Mouse (Mus musculus) regulatory T cell (primary cell): ENCODE results near the gene Enpp1.

Experiments
- in situ Hi-C: fragments of 300-600 bp; cut with MboI, MseI; formaldehyde crosslinking; loops from one replicate; pipeline ENCODE4 v1.15.1; 2025; ENCODE audit warnings: high pct_unique_total_duplicates

Enpp1 gene

DNA sequence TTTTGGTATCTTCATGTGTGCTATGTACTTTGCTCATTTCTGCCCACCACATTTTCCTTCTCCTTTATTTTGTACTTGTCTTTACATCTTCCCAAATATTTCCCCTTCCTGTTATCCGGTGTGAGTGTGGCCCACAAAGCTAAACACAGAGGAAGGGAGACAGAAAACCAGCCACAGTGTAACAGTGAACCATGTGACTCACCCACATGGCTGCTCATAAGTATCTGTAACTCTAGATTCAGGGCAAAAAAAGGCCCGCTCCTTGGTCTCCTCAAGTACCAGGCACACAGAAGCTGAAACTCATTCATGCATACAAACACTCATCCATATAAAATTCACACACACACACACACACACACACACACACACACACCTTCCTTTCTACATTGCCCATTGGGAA, 108.9 kb downstream of the Enpp1 start:
- in situ Hi-C loops, result loop anchor here (25.0 kb wide), 2 partner anchors 216 to 416 kb away; no protein-coding TSS in a partner anchor

DNA sequence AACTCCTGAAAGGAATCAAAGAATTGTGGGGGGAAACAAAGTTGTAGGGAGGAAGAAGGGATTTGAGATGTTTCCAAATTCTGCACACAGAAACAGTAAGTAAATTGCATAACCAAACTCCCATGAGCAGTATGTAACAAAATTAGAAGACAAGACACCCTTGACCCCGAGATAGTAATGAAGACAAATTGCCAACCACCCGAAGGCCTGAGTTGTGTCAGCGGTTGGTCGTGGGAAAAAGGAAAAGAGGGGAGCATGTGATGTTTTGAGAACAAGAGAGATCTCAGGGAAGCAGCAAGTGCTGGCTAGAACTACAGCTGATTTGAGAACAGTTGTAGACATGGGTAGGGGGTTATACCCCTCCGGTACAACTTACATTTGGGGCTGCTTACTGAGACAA, 112.2 kb downstream of the Enpp1 start:
- in situ Hi-C loops, result loop anchor here (25.0 kb wide), 2 partner anchors 213 to 413 kb away; no protein-coding TSS in a partner anchor

- in situ Hi-C loops, result no loop called here
Measured at GRCm38 (mm10) chr10:24598693-24599092, 113.3 kb downstream of the Enpp1 start.

DNA sequence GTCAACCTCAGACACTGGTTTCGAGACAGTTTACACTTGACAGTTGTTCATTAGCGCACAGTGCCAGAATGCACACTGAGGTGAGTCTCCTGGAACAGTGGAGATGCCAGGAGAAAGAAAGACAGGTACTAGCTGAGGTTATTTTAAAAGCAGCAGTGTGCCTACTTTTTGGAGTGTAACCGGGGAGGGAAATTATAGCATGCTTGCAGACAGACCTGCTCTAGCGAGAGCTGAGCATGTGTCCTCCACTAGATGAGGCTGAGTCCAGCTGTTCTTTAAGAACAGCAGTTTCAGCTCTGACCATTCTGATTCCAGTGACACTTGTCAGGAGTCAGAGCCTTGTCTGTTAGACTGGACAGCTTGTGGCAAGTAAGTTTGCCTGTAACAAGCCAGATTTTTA, 114.2 kb downstream of the Enpp1 start:
- in situ Hi-C loops, result no loop called here

GRCm38 (mm10) chr10:24596869-24597339, 115.1 kb downstream of the Enpp1 start:
- in situ Hi-C loops, result no loop called here

GRCm38 (mm10) chr10:24596003-24596868, 115.7 kb downstream of the Enpp1 start:
- in situ Hi-C loops, result no loop called here

DNA sequence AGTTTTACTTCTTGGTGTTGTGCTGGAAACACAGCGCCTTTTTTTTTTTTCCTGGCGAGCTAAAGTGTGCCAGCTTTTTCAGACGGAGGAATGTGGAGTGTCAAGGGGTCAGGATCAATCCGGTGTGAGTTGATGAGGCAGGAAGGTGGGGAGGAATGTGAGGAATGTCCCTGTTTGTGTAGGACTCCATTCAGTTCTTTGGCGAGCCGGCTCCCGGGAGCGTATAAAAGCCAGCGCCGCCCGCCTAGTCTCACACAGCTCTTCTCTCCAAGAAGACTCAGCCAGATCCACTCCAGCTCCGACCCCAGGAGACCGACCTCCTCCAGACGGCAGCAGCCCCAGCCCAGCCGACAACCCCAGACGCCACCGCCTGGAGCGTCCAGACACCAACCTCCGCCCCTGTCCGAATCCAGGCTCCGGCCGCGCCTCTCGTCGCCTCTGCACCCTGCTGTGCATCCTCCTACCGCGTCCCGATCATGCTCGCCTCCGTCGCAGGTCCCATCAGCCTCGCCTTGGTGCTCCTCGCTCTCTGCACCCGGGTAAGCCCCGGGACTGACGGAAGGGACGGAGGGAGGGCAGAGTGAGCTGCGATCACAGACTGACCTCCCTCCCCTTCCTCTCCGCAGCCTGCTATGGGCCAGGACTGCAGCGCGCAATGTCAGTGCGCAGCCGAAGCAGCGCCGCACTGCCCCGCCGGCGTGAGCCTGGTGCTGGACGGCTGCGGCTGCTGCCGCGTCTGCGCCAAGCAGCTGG, 116.5 kb downstream of the Enpp1 start, which contains the start of gene Ccn2:
TSS of gene Ccn2 (plus strand) at position 193 of the 753 bp plus-strand sequence.
- in situ Hi-C loops, result no loop called here

DNA sequence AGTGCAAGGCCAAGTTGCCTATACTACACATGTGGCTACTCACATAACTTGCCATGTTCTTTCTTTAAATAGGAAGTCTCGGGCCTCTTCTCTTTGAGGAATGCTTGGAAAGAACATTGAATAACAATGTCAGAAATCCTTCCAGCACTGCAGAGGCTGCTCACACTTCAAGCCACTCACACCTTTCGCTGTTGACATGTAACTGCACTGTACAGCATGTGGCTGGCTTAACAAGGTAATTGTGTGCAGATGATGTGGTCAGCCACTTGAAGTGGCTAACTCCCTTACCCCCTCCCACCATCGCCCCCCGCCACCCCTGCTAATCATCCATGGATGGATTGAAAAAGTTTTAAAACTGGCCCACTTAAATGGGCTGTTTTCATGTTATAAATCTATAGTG, 118.4 kb downstream of the Enpp1 start:
- in situ Hi-C loops, result no loop called here

GRCm38 (mm10) chr10:24592969-24593368, 119.0 kb downstream of the Enpp1 start:
- in situ Hi-C loops, result no loop called here

GRCm38 (mm10) chr10:24592318-24592717, 119.6 kb downstream of the Enpp1 start:
- in situ Hi-C loops, result no loop called here

DNA sequence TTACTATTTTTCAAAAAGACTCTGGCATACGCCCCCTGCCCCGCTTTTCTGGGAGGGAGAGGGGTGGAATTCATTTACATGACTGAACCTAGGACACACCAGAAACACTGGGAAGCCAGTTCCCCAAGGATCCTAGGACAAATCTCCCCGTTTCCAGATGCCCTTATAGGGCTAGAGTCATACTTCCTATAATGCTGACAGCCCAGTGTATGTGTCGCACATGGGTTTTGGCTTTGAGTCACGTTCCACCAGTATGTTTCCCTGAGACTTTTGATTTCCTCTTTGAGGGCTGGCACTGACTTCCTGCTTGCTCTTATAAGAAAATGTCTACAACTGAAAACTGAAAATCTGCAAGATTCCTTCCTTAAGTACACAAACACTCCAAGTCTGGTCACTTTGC, 120.2 kb downstream of the Enpp1 start:
- in situ Hi-C loops, result no loop called here

DNA sequence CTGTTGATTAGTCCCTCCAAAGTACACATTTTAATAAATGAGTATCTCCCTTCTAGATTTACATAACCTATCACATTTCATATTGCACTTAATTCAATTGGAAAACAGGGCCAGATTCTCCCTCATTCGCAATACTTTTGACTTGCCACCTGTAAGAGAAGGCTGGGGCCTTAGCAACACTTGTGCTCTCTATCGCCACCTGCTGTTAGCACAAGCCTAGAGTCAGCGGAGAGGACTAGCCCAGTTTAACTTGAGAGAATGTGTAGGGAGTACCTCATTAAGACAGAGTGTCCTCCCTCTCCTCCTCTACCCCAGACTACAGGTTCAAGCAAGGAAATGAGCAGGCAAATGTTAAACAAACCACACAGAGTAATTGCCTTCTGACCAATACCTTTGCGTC, 120.8 kb downstream of the Enpp1 start:
- in situ Hi-C loops, result no loop called here

DNA sequence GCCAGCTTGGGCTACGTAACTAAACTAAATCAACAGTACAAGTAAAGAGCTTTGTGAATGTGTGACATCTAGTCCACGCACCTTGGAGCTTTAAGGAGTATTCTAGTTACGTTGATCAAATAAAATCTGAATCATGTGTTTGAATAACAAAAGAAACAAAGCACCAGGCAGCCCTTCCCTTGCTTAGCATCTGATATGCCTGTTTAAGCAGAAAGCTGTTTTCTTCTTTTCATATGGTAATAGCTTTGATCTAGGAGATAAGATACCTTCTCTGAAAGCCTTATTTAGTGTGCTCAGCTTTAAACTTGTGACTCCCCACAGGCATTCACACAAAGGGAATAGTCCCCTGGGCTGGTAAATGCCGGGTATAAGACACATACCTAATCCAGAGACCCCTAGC, 121.4 kb downstream of the Enpp1 start:
- in situ Hi-C loops, result no loop called here

GRCm38 (mm10) chr10:24589238-24589637, 122.7 kb downstream of the Enpp1 start:
- in situ Hi-C loops, result no loop called here

DNA sequence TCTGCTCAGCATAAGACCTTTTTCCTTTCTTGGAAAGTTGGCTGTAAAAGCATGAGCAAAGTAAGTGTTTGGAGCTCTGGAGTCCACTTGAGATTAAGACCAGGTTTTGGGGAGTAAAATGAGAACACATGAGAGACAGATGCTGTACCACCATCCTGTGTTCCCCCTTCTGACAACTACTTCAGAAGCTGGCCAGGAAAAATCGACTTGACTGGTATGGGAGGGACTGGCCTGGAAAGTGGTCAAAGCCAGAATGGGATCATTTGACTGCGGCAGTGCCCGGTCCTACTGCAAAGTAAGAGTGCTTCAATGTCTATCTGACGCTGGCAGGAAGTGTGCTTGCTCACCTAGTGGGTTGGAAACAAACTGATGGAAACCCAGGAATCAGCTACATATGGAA, 123.1 kb downstream of the Enpp1 start:
- in situ Hi-C loops, result no loop called here
